Mouse (Mus musculus) heart, embryonic 10.5 days (tissue): ENCODE data around the gene Zdhhc14. TPM values are rescaled to one million over a fixed set of nuclear protein-coding genes. Genes with fewer than 3 reads are reported as not detected.

Source experiments
- DNase-seq: peaks from one replicate; pipeline ENCODE4 v3.0.0-alpha.2; 2017; ENCODE audit warnings: low spot score
- H3K27ac ChIP-seq: fragments of 300-500 bp; sonication (generic); 2 replicates; pipeline ENCODE4 v1.5.1; 2016; ENCODE audit warnings: mild to moderate bottlenecking
- H3K27me3 ChIP-seq: fragments of 300-500 bp; sonication (generic); 2 replicates; pipeline ENCODE4 v1.6.1; 2016; ENCODE audit warnings: mild to moderate bottlenecking; ENCODE audit not compliant: poor library complexity, insufficient read depth, severe bottlenecking
- H3K36me3 ChIP-seq: fragments of 300-500 bp; sonication (generic); 2 replicates; pipeline ENCODE4 v1.6.1; 2016; ENCODE audit warnings: mild to moderate bottlenecking, moderate library complexity
- H3K4me1 ChIP-seq: fragments of 300-500 bp; sonication (generic); 2 replicates; pipeline ENCODE4 v1.6.1; 2016; ENCODE audit warnings: mild to moderate bottlenecking
- H3K4me3 ChIP-seq: fragments of 300-500 bp; sonication (generic); 2 replicates; pipeline ENCODE4 v1.5.1; 2016; ENCODE audit warnings: mild to moderate bottlenecking, moderate library complexity
- H3K9me3 ChIP-seq: fragments of 300-500 bp; sonication (generic); 2 replicates; pipeline ENCODE4 v1.6.1; 2016; ENCODE audit warnings: mild to moderate bottlenecking, moderate library complexity
- WGBS: fragments of 180-500 bp; shearing (Covaris S2); methylation state at CpG from one replicate; pipeline ENCODE4 v1.1.7; 2016; 5-methylcytosine and 5-hydroxymethylcytosine counted together
- polyA plus RNA-seq: library from polyadenylated mRNA; unstranded; fragments of >200 nt; fragmentation: Nextera tagmentation; extraction: Ambion mirVana; gene quantifications from 2 replicates; pipeline ENCODE4 v1.2.1, GENCODE M21; 2016

Gene Zdhhc14
- polyA plus RNA-seq, 1 experiment from 2014 or later: 1.6 TPM

- H3K4me3 ChIP-seq: no peak overlapping the region
- no peaks in the 10 kb centered on the region for H3K4me1 ChIP-seq
- DNase-seq: no peak
- H3K27ac ChIP-seq: no peak overlapping the region
- H3K9me3 ChIP-seq: no peaks in the 10 kb centered on the region
- no peaks in the 10 kb centered on the region for H3K36me3 ChIP-seq
- H3K27me3 ChIP-seq: peaks cover 10% of the 10 kb centered on the region; the same call in 1 of the 2 replicates
- WGBS: 91% methylated on average over 2 of the region's 2 CpGs
These were observed 56.2 kb downstream of the Zdhhc14 start for GRCm38 (mm10) chr17:5548546-5548945.

DNA sequence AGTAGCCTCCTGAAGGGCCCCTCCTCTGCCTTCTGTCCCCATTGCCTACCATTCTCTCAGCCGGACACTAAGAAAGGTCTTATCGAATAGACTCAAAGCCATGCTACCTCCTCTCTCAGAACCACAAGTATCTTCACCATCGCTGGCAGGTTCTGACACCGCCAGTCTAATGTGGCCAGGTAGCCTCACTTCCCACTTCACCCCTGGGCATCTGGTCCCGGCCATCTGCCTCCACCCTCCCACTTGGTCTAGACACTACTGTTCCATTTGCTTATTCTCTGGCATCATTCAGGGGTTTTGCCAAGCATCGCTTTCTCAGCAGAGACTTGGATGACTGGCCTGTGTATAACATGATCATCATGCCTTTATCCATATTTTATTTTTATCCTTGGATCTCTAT lies 57.1 kb downstream of the Zdhhc14 start:
- Histone ChIP-seq H3K27ac (no peak overlapping the region), H3K4me1 (no peaks in the 10 kb centered on the region), H3K4me3 (no peak overlapping the region), H3K27me3 (peaks cover 10% of the 10 kb centered on the region; the same call in 1 of the 2 replicates), H3K9me3 (no peaks in the 10 kb centered on the region), H3K36me3 (no peaks in the 10 kb centered on the region)
- WGBS: 91% methylated on average over 6 of the region's 6 CpGs
- no peak for DNase-seq

GRCm38 (mm10) chr17:5550444-5550843 lies 58.1 kb downstream of the Zdhhc14 start:
- Histone ChIP-seq H3K4me1 (no peaks in the 10 kb centered on the region), H3K27me3 (peaks cover 10% of the 10 kb centered on the region; the same call in 1 of the 2 replicates), H3K27ac (no peak overlapping the region), H3K9me3 (no peaks in the 10 kb centered on the region), H3K4me3 (no peak overlapping the region), H3K36me3 (no peaks in the 10 kb centered on the region)
- 87% methylated on average over 10 of the region's 10 CpGs for WGBS
- DNase-seq: no peak

DNA sequence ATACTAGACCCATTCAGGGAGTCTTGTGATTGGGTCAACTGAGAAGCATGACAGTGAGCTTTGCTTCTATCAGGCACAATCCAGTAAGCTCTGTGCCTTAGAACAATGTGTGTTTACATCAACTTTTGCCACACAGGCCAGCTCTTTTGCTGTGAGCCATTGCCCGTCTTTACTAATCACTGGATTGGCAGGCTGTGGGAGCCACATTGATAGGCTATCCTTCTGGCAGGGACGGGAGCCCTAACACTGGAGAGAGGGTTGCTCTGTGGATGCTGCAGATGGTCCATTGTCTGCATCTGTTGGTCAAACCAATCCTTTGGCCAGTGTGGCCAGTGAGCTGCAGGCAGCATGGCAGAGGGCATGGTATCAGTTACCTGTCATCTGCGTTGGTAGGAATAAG lies 58.8 kb downstream of the Zdhhc14 start:
- no peaks in the 10 kb centered on the region for H3K4me1 ChIP-seq
- DNase-seq: no peak
- peaks cover 10% of the 10 kb centered on the region; the same call in 1 of the 2 replicates for H3K27me3 ChIP-seq
- H3K36me3 ChIP-seq: no peaks in the 10 kb centered on the region
- 83% methylated on average over 3 of the region's 3 CpGs for WGBS
- H3K9me3 ChIP-seq: no peaks in the 10 kb centered on the region
- H3K4me3 ChIP-seq: no peak overlapping the region
- no peak overlapping the region for H3K27ac ChIP-seq

GRCm38 (mm10) chr17:5552036-5552760 lies 59.8 kb downstream of the Zdhhc14 start:
- Histone ChIP-seq H3K27me3 (peaks cover 10% of the 10 kb centered on the region; the same call in 1 of the 2 replicates), H3K9me3 (no peaks in the 10 kb centered on the region), H3K36me3 (no peaks in the 10 kb centered on the region), H3K4me1 (no peaks in the 10 kb centered on the region), H3K4me3 (no peak overlapping the region), H3K27ac (no peak overlapping the region)
- WGBS: 74% methylated on average over 14 of the region's 14 CpGs
- no peak for DNase-seq

GRCm38 (mm10) chr17:5553556-5553955 lies 61.2 kb downstream of the Zdhhc14 start:
- WGBS: 90% methylated on average over 5 of the region's 5 CpGs
- Histone ChIP-seq H3K27ac (no peak overlapping the region), H3K4me1 (no peaks in the 10 kb centered on the region), H3K36me3 (no peaks in the 10 kb centered on the region), H3K4me3 (no peak overlapping the region), H3K27me3 (peaks cover 10% of the 10 kb centered on the region; the same call in 1 of the 2 replicates), H3K9me3 (no peaks in the 10 kb centered on the region)
- no peak for DNase-seq

- Histone ChIP-seq H3K9me3 (no peaks in the 10 kb centered on the region), H3K36me3 (no peaks in the 10 kb centered on the region), H3K4me3 (no peak overlapping the region), H3K27me3 (peaks cover 5% of the 10 kb centered on the region; the same call in 1 of the 2 replicates), H3K27ac (no peak overlapping the region), H3K4me1 (no peaks in the 10 kb centered on the region)
- WGBS: 86% methylated on average over 2 of the region's 2 CpGs
- DNase-seq: no peak
These were observed 62.2 kb downstream of the Zdhhc14 start for GRCm38 (mm10) chr17:5554573-5554972.

GRCm38 (mm10) chr17:5556568-5556967 lies 64.2 kb downstream of the Zdhhc14 start:
- no peaks in the 10 kb centered on the region for H3K9me3 ChIP-seq
- H3K36me3 ChIP-seq: no peaks in the 10 kb centered on the region
- H3K4me1 ChIP-seq: no peaks in the 10 kb centered on the region
- no peak overlapping the region for H3K4me3 ChIP-seq
- H3K27me3 ChIP-seq: no peaks in the 10 kb centered on the region
- H3K27ac ChIP-seq: no peak overlapping the region
- WGBS: 75% methylated on average over 8 of the region's 8 CpGs
- DNase-seq: no peak

- H3K27me3 ChIP-seq: no peaks in the 10 kb centered on the region
- no peaks in the 10 kb centered on the region for H3K36me3 ChIP-seq
- no peak for DNase-seq
- no peak overlapping the region for H3K4me3 ChIP-seq
- H3K4me1 ChIP-seq: no peaks in the 10 kb centered on the region
- no peak overlapping the region for H3K27ac ChIP-seq
- 85% methylated on average over 4 of the region's 4 CpGs for WGBS
- H3K9me3 ChIP-seq: no peaks in the 10 kb centered on the region
These were observed 67.9 kb downstream of the Zdhhc14 start for GRCm38 (mm10) chr17:5560212-5560611.

DNA sequence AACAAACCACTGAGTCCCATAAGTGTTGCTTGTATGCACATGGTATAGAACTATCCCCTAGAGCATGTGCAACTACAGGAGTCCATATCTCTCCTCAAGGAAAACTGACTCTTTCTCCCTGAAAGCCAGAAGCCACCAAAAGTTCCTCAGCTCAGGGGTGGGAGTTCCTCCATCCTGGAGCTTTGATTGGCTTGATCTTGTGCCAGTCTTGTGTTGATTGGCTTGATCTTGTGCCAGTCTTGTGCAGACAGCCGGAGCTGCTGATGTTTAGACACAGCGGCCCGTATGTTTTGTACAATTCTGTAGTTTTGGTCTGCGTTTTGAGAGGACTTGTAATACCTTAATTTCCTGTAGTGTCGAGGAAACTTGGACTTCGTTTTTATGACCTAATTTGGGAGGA lies 70.8 kb downstream of the Zdhhc14 start:
- 89% methylated on average over 6 of the region's 6 CpGs for WGBS
- Histone ChIP-seq H3K9me3 (no peaks in the 10 kb centered on the region), H3K27ac (no peak overlapping the region), H3K4me3 (no peak overlapping the region), H3K36me3 (no peaks in the 10 kb centered on the region), H3K4me1 (0 out of 2 replicates have a peak, but pooled peaks cover 3% of the 10 kb centered on the region), H3K27me3 (no peaks in the 10 kb centered on the region)
- no peak for DNase-seq

GRCm38 (mm10) chr17:5566006-5566405 lies 73.6 kb downstream of the Zdhhc14 start:
- H3K4me1 ChIP-seq: 0 out of 2 replicates have a peak, but pooled peaks cover 3% of the 10 kb centered on the region
- no peaks in the 10 kb centered on the region for H3K27me3 ChIP-seq
- no peak overlapping the region for H3K4me3 ChIP-seq
- H3K36me3 ChIP-seq: no peaks in the 10 kb centered on the region
- no peak for DNase-seq
- H3K27ac ChIP-seq: no peak overlapping the region
- no peaks in the 10 kb centered on the region for H3K9me3 ChIP-seq
- WGBS: 74% methylated on average over 7 of the region's 7 CpGs

- DNase-seq: no peak
- Histone ChIP-seq H3K4me1 (peaks cover 7% of the 10 kb centered on the region; the same call in 1 of the 2 replicates), H3K9me3 (no peaks in the 10 kb centered on the region), H3K27me3 (no peaks in the 10 kb centered on the region), H3K4me3 (no peak overlapping the region), H3K27ac (no peak overlapping the region), H3K36me3 (no peaks in the 10 kb centered on the region)
- WGBS: 43% methylated on average over 5 of the region's 5 CpGs
These were observed 75.6 kb downstream of the Zdhhc14 start for GRCm38 (mm10) chr17:5567943-5568342.

GRCm38 (mm10) chr17:5569131-5570030 lies 77.0 kb downstream of the Zdhhc14 start:
- Histone ChIP-seq H3K4me3 (no peak overlapping the region), H3K27me3 (no peaks in the 10 kb centered on the region), H3K27ac (no peak overlapping the region), H3K4me1 (peaks cover 11% of the 10 kb centered on the region; the same call in 1 of the 2 replicates), H3K36me3 (no peaks in the 10 kb centered on the region), H3K9me3 (no peaks in the 10 kb centered on the region)
- DNase-seq: no peak
- 80% methylated on average over 17 of the region's 17 CpGs for WGBS
